Mouse (Mus musculus) stomach, embryonic 14.5 days (tissue): ENCODE data around the gene Trappc5. TPM values are rescaled to one million over a fixed set of nuclear protein-coding genes. Genes with fewer than 3 reads are reported as not detected.

Experiments
- ATAC-seq: fragments of 200-750 bp; cut with Nextera tagmentation; 2 replicates; pipeline ENCODE4 v1.8.0; 2017; ENCODE audit warnings: low read depth, moderate TSS enrichment; ENCODE audit not compliant: insufficient number of reproducible peaks, insufficient read depth, low FRiP score
- H3K27ac ChIP-seq: fragments of 300-500 bp; sonication (generic); 2 replicates; pipeline ENCODE4 v1.5.1; 2014; ENCODE audit warnings: mild to moderate bottlenecking, low read length, moderate library complexity, mixed read lengths
- H3K27me3 ChIP-seq: fragments of 300-500 bp; sonication (generic); 2 replicates; pipeline ENCODE4 v1.6.1; 2014; ENCODE audit warnings: low read length, control low read depth, mixed read lengths; ENCODE audit not compliant: control insufficient read depth, insufficient read depth
- H3K36me3 ChIP-seq: fragments of 300-500 bp; sonication (generic); 2 replicates; pipeline ENCODE4 v1.6.1; 2014; ENCODE audit warnings: mild to moderate bottlenecking, control low read depth, low read length, moderate library complexity, mixed read lengths; ENCODE audit not compliant: control insufficient read depth, insufficient read depth
- H3K4me1 ChIP-seq: fragments of 300-500 bp; sonication (generic); 2 replicates; pipeline ENCODE4 v1.6.1; 2014; ENCODE audit warnings: low read length, control low read depth, mixed read lengths; ENCODE audit not compliant: control insufficient read depth, insufficient read depth
- H3K4me2 ChIP-seq: fragments of 300-500 bp; sonication (generic); replicated peaks from 2 replicates; pipeline ENCODE4 v1.6.1; 2014; ENCODE audit warnings: low read depth, low read length, control low read depth
- H3K4me3 ChIP-seq: fragments of 300-500 bp; sonication (generic); 2 replicates; pipeline ENCODE4 v1.5.1; 2014; ENCODE audit warnings: low read depth, low read length, control low read depth
- H3K9ac ChIP-seq: fragments of 300-500 bp; sonication (generic); replicated peaks from 2 replicates; pipeline ENCODE4 v1.6.1; 2014; ENCODE audit warnings: low read depth, mild to moderate bottlenecking, control low read depth, low read length, moderate library complexity, mixed read lengths
- H3K9me3 ChIP-seq: fragments of 300-500 bp; sonication (generic); 2 replicates; pipeline ENCODE4 v1.6.1; 2016; ENCODE audit warnings: low read depth, low read length, control low read depth; ENCODE audit not compliant: control insufficient read depth
- WGBS: fragments of 180-500 bp; shearing (Covaris S2); extraction: QIAGEN DNeasy Blood & Tissue Kit; methylation state at CpG from one replicate; pipeline ENCODE4 v1.1.7; 2014; 5-methylcytosine and 5-hydroxymethylcytosine counted together
- polyA plus RNA-seq: library from polyadenylated mRNA; unstranded; fragments of >200 nt; fragmentation: Nextera tagmentation; extraction: Ambion mirVana; gene quantifications from 2 replicates; pipeline ENCODE4 v1.2.1, GENCODE M21; 2014

The Trappc5 gene
- polyA plus RNA-seq, 1 experiment from 2014 or later: 27.5 TPM

- Histone ChIP-seq H3K9ac (no peak within 1 kb of the TSS), H3K27ac (no peak within 1 kb of the TSS), H3K36me3 (no peaks in the 10 kb centered on the region), H3K9me3 (no peaks in the 10 kb centered on the region), H3K4me1 (no peaks in the 10 kb centered on the region), H3K27me3 (no peaks in the 10 kb centered on the region), H3K4me3 (no peak within 1 kb of the TSS), H3K4me2 (no peak within 1 kb of the TSS)
- 69% methylated on average over 6 of the region's 6 CpGs for WGBS
- no peak for ATAC-seq
Observed at GRCm38 (mm10) chr8:3665507-3665906, 10.6 kb upstream of the Trappc5 start, which contains the start of gene Mcemp1. Gene Mcemp1, plus strand, starts transcription at chr8:3665754.

GRCm38 (mm10) chr8:3670388-3670787 lies 5.7 kb upstream of the Trappc5 start:
- ATAC-seq: no peak
- 77% methylated on average over 2 of the region's 2 CpGs for WGBS
- no peaks in the 10 kb centered on the region for H3K27me3 ChIP-seq
- no peak overlapping the region for H3K27ac ChIP-seq
- H3K9ac ChIP-seq: no peak overlapping the region
- no peaks in the 10 kb centered on the region for H3K4me1 ChIP-seq
- no peak overlapping the region for H3K4me2 ChIP-seq
- no peaks in the 10 kb centered on the region for H3K9me3 ChIP-seq
- no peaks in the 10 kb centered on the region for H3K36me3 ChIP-seq
- no peak overlapping the region for H3K4me3 ChIP-seq

GRCm38 (mm10) chr8:3671980-3672491 lies 4.1 kb upstream of the Trappc5 start, which contains the start of gene Fcor:
Gene Fcor, minus strand, starts transcription at chr8:3672362.
- Histone ChIP-seq H3K4me1 (no peaks in the 10 kb centered on the region), H3K27me3 (no peaks in the 10 kb centered on the region), H3K9me3 (no peaks in the 10 kb centered on the region), H3K9ac (peak within 1 kb of the TSS; percentile 36; the same call in 1 of the 2 replicates), H3K36me3 (no peaks in the 10 kb centered on the region), H3K4me3 (peak within 1 kb of the TSS; percentile 45), H3K27ac (peak within 1 kb of the TSS; percentile 64; the same call in 1 of the 2 replicates), H3K4me2 (peak within 1 kb of the TSS; percentile 71)
- WGBS: under 1% methylated on average over 23 of the region's 23 CpGs
- ATAC-seq: peak; percentile 76

GRCm38 (mm10) chr8:3674671-3675070 lies 1.4 kb upstream of the Trappc5 start:
- H3K9me3 ChIP-seq: no peaks in the 10 kb centered on the region
- peaks cover 10% of the 10 kb centered on the region for H3K36me3 ChIP-seq
- H3K9ac ChIP-seq: no peak overlapping the region
- no peak overlapping the region for H3K4me3 ChIP-seq
- ATAC-seq: no peak
- H3K4me2 ChIP-seq: no peak overlapping the region
- H3K27me3 ChIP-seq: no peaks in the 10 kb centered on the region
- WGBS: 41% methylated on average over 3 of the region's 3 CpGs
- H3K27ac ChIP-seq: no peak overlapping the region
- peaks cover 3% of the 10 kb centered on the region; the same call in 1 of the 2 replicates for H3K4me1 ChIP-seq

- H3K4me2 ChIP-seq: peak overlapping the region; percentile 85
- no peaks in the 10 kb centered on the region for H3K27me3 ChIP-seq
- 3% methylated on average over 15 of the region's 15 CpGs for WGBS
- no peak for ATAC-seq
- peak overlapping the region; percentile 81 for H3K9ac ChIP-seq
- H3K36me3 ChIP-seq: peaks cover 19% of the 10 kb centered on the region
- peak overlapping the region; percentile 91 for H3K4me3 ChIP-seq
- H3K4me1 ChIP-seq: peaks cover 3% of the 10 kb centered on the region; the same call in 1 of the 2 replicates
- H3K27ac ChIP-seq: peak overlapping the region; percentile 92; the same call in 1 of the 2 replicates
- no peaks in the 10 kb centered on the region for H3K9me3 ChIP-seq
Observed at GRCm38 (mm10) chr8:3676993-3677579, 987 bp downstream of the Trappc5 start.

GRCm38 (mm10) chr8:3678831-3679230 lies 2.7 kb downstream of the Trappc5 start:
- H3K27me3 ChIP-seq: no peaks in the 10 kb centered on the region
- H3K4me3 ChIP-seq: no peak overlapping the region
- no peak for ATAC-seq
- H3K9ac ChIP-seq: no peak overlapping the region
- no peak overlapping the region for H3K4me2 ChIP-seq
- 96% methylated on average over 23 of the region's 23 CpGs for WGBS
- no peak overlapping the region for H3K27ac ChIP-seq
- H3K36me3 ChIP-seq: peaks cover 19% of the 10 kb centered on the region
- peaks cover 3% of the 10 kb centered on the region; the same call in 1 of the 2 replicates for H3K4me1 ChIP-seq
- no peaks in the 10 kb centered on the region for H3K9me3 ChIP-seq

GRCm38 (mm10) chr8:3679236-3679635 lies 3.1 kb downstream of the Trappc5 start:
- Histone ChIP-seq H3K4me3 (no peak overlapping the region), H3K9ac (no peak overlapping the region), H3K27me3 (no peaks in the 10 kb centered on the region), H3K36me3 (peaks cover 19% of the 10 kb centered on the region), H3K9me3 (no peaks in the 10 kb centered on the region), H3K4me2 (no peak overlapping the region), H3K4me1 (peaks cover 3% of the 10 kb centered on the region; the same call in 1 of the 2 replicates), H3K27ac (no peak overlapping the region)
- no peak for ATAC-seq
- WGBS: 95% methylated on average over 23 of the region's 23 CpGs

GRCm38 (mm10) chr8:3679656-3680055 lies 3.6 kb downstream of the Trappc5 start:
- Histone ChIP-seq H3K4me2 (no peak overlapping the region), H3K9ac (no peak overlapping the region), H3K4me1 (peaks cover 3% of the 10 kb centered on the region; the same call in 1 of the 2 replicates), H3K36me3 (peaks cover 19% of the 10 kb centered on the region), H3K27me3 (no peaks in the 10 kb centered on the region), H3K27ac (no peak overlapping the region), H3K4me3 (no peak overlapping the region), H3K9me3 (no peaks in the 10 kb centered on the region)
- 86% methylated on average over 5 of the region's 5 CpGs for WGBS
- ATAC-seq: no peak
